Mouse (Mus musculus) CD8-positive naive resting alpha-beta T cell, adult 2 months (primary cell): ENCODE measurements around the gene Rpl11.

ENCODE experiments used
- DNase-seq, 2 experiments: peaks; one replicate each; pipeline ENCODE4 v3.0.0; 2022; ENCODE audit warnings: low read depth in 2 of 2, low spot score in 2 of 2

Rpl11 gene

GRCm38 (mm10) chr4:136070592-136070991 is 17.4 kb upstream of the Rpl11 start:
- DNase-seq, result no peak

GRCm38 (mm10) chr4:136069954-136070353 is 16.7 kb upstream of the Rpl11 start:
- peak; percentile 80 to 82 for DNase-seq

DNA sequence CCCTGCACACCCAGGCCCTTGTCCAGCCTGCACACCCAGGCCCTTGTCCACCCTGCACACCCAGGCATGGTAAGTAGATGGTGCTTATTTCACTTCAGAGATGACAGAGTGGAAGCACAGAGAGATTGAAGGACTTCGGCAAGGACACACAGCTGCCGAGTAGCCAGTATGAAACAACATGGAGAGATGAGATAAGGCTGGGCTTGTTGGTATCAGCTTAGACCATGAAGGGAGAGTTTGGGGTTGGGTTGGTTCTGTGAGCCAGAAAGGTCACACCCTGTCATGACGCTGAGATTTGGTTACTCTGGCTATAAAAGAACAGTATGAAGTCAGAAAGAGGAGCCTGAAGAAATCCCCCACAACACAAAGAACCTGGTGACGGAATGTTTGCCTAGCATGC is 16.1 kb upstream of the Rpl11 start:
- no peak for DNase-seq

DNA sequence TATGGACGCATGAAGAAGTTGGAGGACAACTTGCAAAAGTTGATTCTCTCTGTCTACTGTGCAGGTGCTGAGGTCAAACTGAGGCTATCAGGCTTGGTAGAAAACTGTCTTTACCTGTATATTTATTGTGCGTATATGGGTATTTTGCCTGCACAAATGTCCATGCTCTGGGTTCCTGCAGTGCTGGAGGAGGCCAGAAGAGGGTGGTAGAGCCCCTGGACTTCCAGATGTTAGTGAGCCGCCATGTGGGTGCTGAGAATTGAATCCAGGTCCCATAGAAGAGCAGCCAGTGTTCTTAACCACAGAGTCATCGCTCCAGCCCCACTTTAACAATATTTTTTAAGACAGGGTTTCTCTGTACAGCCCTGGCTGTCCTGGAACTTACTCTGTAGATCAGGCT is 9.9 kb upstream of the Rpl11 start:
- DNase-seq, result no peak

DNA sequence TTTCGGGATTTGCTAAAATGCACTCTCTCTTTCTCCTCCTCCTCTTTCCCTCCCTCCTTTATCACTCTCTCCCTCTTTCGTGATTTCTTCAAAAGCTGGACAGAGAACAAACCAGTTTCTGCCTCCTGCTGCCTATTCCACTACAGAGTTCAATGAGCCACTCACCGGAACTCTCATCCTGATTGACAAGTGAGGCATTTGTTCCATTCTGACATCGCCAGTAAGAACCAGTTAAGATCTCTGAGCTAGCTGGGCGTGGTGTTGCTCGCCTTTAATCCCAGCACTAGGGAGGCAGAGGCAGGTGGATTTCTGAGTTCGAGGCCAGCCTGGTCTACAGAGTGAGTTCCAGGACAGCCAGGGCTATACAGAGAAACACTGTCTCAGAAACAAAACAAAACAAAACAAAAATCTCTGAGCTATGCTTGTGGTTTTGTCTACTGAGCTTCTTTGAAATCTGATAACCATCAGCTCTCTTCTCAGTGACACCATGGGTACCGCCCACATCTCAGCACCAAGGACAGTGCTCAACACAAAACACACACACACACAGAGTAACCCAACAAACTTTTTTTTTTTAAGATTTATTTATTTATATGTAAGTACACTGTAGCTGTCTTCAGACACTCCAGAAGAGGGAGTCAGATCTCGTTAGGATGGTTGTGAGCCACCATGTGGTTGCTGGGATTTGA is 6.7 kb upstream of the Rpl11 start:
- DNase-seq, result peak in 1 of 2 experiments; percentile 33

DNA sequence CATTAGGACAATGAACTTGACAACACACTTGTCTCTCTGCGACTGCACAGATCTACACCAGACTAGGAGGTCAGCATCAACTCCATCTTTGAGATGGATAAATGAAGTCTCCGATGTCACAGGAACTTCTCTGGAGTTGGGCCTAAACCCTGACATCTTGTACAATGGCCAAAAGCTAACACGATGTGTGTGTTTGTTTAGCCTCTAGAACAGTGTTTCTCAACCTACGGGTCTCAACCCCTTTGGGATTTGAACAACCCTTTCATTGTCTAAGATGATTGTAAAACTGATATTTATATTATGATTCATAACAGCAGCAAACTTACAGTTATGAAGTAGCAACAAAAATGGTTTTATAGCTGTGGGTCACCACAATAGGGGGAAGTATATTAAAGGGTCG is 4.7 kb upstream of the Rpl11 start:
- DNase-seq, result no peak

- no peak for DNase-seq
Observed at GRCm38 (mm10) chr4:136056030-136056429, 2.8 kb upstream of the Rpl11 start.

DNA sequence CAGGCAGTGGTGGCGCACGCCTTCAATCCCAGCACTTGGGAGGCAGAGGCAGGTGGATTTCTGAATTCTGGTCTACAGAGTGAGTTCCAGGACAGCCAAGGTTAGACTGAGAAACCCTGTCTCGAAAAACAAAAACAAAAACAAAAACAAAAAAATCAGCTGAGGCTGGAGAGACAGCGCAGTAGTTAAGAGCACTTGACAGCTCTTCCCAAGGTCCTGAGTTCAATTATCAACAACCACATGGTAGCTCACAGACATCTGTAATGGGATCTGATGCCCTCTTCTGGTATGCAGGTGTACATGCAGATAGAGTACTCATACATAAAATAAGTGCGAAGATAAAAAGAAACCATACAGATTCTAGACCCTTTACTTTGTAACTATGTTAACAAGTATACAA is 615 bp upstream of the Rpl11 start:
- DNase-seq, result no peak

GRCm38 (mm10) chr4:136052534-136053246 is 538 bp downstream of the Rpl11 start:
- DNase-seq, result no peak

- no peak for DNase-seq
Observed at GRCm38 (mm10) chr4:136052060-136052459, 1.2 kb downstream of the Rpl11 start.

GRCm38 (mm10) chr4:136050226-136050625 is 3.0 kb downstream of the Rpl11 start:
- DNase-seq, result no peak

DNA sequence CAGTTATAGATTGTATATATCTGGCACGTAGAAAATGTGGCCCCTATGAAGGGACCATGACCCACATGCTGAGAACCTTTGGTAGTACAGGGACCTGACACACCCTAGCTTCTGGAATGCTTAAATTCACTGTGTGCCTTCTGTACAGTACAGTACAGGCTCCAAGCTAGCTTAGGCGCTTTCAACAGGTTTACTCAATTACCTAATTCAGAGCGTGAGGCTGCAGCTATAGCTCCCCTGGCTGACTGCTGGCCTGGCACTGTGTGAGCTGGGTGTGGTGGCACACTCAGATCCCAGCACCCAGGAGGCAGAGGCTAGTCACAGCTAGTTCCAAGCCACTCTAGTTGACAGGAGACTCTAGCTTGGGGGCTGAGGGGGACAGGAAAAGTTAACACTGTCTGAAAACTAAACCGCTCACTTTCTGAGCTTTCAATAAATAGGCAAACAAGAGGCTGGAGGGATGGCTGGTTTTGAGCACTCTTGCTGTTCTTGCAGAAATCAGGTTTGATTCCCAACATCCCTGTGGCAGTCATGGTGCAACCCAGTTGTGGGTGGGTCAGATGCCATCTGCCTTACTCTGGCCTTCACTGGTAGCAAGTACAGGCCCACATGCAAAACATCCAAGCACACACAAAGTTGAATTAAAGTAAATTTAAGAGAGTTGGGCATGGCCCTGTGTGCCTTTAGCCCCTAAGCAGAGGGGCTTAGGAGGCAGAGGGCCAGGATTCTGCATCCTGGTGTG is 4.8 kb downstream of the Rpl11 start:
- no peak for DNase-seq

GRCm38 (mm10) chr4:136047626-136048025 is 5.6 kb downstream of the Rpl11 start:
- no peak for DNase-seq

GRCm38 (mm10) chr4:136046888-136047287 is 6.3 kb downstream of the Rpl11 start:
- no peak for DNase-seq

DNA sequence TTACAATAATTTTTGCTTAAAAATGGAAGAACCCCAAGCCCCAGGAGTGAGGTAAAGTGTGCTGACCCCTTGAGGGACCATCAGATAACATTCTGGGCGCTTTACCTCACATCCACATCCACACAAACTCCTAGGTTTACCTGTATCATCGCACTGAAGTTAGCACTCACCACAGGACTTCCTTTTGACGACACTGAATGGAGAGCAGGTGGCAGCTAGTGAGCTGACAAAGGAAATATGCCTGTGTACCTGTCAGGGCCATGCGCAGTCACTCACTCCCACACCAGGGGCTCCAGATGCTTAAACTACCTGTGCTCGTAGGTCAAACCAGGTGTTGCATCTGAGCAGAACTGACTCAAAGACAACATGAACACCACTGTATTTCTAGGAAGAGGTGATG is 8.1 kb downstream of the Rpl11 start:
- no peak for DNase-seq

GRCm38 (mm10) chr4:136043784-136044400 is 9.3 kb downstream of the Rpl11 start:
- no peak for DNase-seq

GRCm38 (mm10) chr4:136035078-136035477 is 18.1 kb downstream of the Rpl11 start:
- no peak for DNase-seq

GRCm38 (mm10) chr4:136033231-136033630 is 20.0 kb downstream of the Rpl11 start:
- DNase-seq, result no peak

- DNase-seq, result no peak
Observed at GRCm38 (mm10) chr4:136030968-136031909, 22.0 kb downstream of the Rpl11 start.

DNA sequence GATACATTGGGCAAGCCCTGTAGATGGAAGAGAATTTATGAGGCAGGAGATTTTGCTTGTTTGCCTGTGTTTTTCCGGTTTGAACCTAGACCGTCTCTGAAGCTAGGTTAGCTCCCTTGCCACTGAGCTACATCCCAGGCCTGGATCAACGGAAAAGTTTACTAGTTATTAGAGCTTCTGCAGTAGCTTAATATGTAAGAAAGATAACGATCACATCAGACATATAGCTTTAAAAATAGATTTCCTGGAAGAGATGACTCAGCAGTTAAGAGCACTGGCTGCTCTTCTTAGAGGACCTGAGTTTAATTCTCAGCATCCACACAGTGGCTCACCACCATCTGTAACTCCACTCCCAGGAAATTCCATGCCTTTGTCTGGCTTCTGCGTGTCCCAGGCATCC is 24.5 kb downstream of the Rpl11 start:
- no peak for DNase-seq
